ENCODE assay signal across 9 mouse cellular contexts in genomic region chr11:19008610-19009384, GRCm38 (mm10). TPM values are rescaled to one million over a fixed set of nuclear protein-coding genes. Genes with fewer than 3 reads are reported as not detected.
A peak's percentile ranks its signal among the peaks of the same experiment; 100 is the strongest.
DNase-seq lines count a peak whose midpoint lies in the region; ATAC-seq lines count a peak whose summit lies in the region.
"Had no signal": no experiment of that assay in that cellular context is flagged by ENCODE, and none has a peak within 500 bp of the region (broad histone marks: within the 10 kb centered on the region; RNA-seq: fewer than 3 reads in every experiment).

No protein-coding gene starts in this region.

- no peak for ATAC-seq in intestine, embryonic 14.5 days (replicated peaks; ENCODE audit: low FRiP score, low TSS enrichment, low read depth)
- no peak for ATAC-seq in megakaryocyte progenitor cell, adult 5-6 weeks (replicated peaks; ENCODE audit: poor library complexity)

- H3K36me3 ChIP-seq in intestine, embryonic 14.5 days (ENCODE audit: control insufficient read depth, insufficient read depth, low read length): peaks cover 77% of the 10 kb centered on the region
- H3K36me3 ChIP-seq: limb, embryonic 15.5 days had no signal

- H3K4me1 ChIP-seq in intestine, embryonic 14.5 days (replicated peaks; ENCODE audit: control insufficient read depth, insufficient read depth, low read length): peaks cover 40% of the 10 kb centered on the region

- H3K9ac ChIP-seq in intestine, embryonic 14.5 days (ENCODE audit: low read length): peak overlapping the region; percentile 100
- H3K9ac ChIP-seq: limb, embryonic 15.5 days had no signal

- H3K4me3 ChIP-seq in intestine, embryonic 14.5 days (ENCODE audit: low read depth, low read length): peak overlapping the region; percentile 95

- H3K4me2 ChIP-seq in intestine, embryonic 14.5 days (ENCODE audit: low read length): peak overlapping the region; percentile 88

- peak; percentile 16 for DNase-seq in adrenal gland, postnatal 14 days
- no peak for DNase-seq in adrenal gland, postnatal 36 days
- DNase-seq in kidney, postnatal 4 days: peak; percentile 23 to 39
- no peak for DNase-seq in kidney, postnatal 25 days
- peak; percentile 71 for DNase-seq in intestine, embryonic 14.5 days (ENCODE audit: low spot score)
- peak; percentile 43 for DNase-seq in retina, postnatal 1 day
- no peak for DNase-seq in ovary, postnatal 36 days (ENCODE audit: low spot score)

- H3K9me3 ChIP-seq in intestine, embryonic 14.5 days (ENCODE audit: control insufficient read depth, low read length): no peaks in the 10 kb centered on the region
- H3K9me3 ChIP-seq: limb, embryonic 15.5 days had no signal

- peak overlapping the region; percentile 100 for H3K27ac ChIP-seq in intestine, embryonic 14.5 days (ENCODE audit: low read depth)
- H3K27ac ChIP-seq: limb, embryonic 15.5 days had no signal

- H3K27me3 ChIP-seq in intestine, embryonic 14.5 days (replicated peaks; ENCODE audit: control insufficient read depth, insufficient read depth, low read length): no peaks in the 10 kb centered on the region

- WGBS in intestine, embryonic 14.5 days: 32% methylated on average over 13 of the region's 13 CpGs

RNA-seq across cellular contexts. Expression of gene Meis1, which starts 10.0 kb away (rescaled TPM):
- total RNA-seq in adrenal gland, postnatal 14 days (2021): 57.0 and 57.5 TPM in 2 replicates
- total RNA-seq in adrenal gland, postnatal 36 days (2021): 10 to 100 TPM; 56.0 to 57.4 TPM
- polyA plus RNA-seq in intestine, embryonic 14.5 days (2014; fragmentation: Nextera tagmentation; extraction: Ambion mirVana): 133 and 151 TPM in 2 replicates
- total RNA-seq in megakaryocyte progenitor cell, adult 5-6 weeks (2015): 12.7 and 24.6 TPM in 2 replicates
- 13.0 and 26.3 TPM in 2 replicates for total RNA-seq in megakaryocyte progenitor cell, adult 5-6 weeks (2017)

Comparison
In these comparisons a context has a peak if more than half of its experiments do, and no peak if none do; other contexts are left out.
1. DNase-seq: peak in adrenal gland, postnatal 14 days (single experiment), kidney, postnatal 4 days (2 of 2), intestine, embryonic 14.5 days (single experiment) and retina, postnatal 1 day (single experiment); none in adrenal gland, postnatal 36 days (0 of 2), kidney, postnatal 25 days (0 of 2) and ovary, postnatal 36 days (single experiment).